Mouse (Mus musculus) neural tube, embryonic 12.5 days (tissue): ENCODE data around the gene Tekt3. TPM values are rescaled to one million over a fixed set of nuclear protein-coding genes. Genes with fewer than 3 reads are reported as not detected.

ENCODE experiments used
- ATAC-seq: fragments of 200-750 bp; cut with Nextera tagmentation; 2 replicates; pipeline ENCODE4 v1.8.0; 2017; ENCODE audit warnings: low read depth, mild to moderate bottlenecking, moderate TSS enrichment, moderate library complexity; ENCODE audit not compliant: low FRiP score
- H3K27ac ChIP-seq: fragments of 300-500 bp; sonication (generic); 2 replicates; pipeline ENCODE4 v1.5.1; 2016
- H3K27me3 ChIP-seq: fragments of 300-500 bp; sonication (generic); replicated peaks from 2 replicates; pipeline ENCODE4 v1.6.1; 2016; ENCODE audit warnings: mild to moderate bottlenecking
- H3K36me3 ChIP-seq: fragments of 300-500 bp; sonication (generic); 2 replicates; pipeline ENCODE4 v1.6.1; 2016; ENCODE audit warnings: mild to moderate bottlenecking
- H3K4me1 ChIP-seq: fragments of 300-500 bp; sonication (generic); 2 replicates; pipeline ENCODE4 v1.6.1; 2016
- H3K4me2 ChIP-seq: fragments of 300-500 bp; sonication (generic); replicated peaks from 2 replicates; pipeline ENCODE4 v1.6.1; 2016; ENCODE audit warnings: mild to moderate bottlenecking
- H3K4me3 ChIP-seq: fragments of 300-500 bp; sonication (generic); 2 replicates; pipeline ENCODE4 v1.5.1; 2016
- H3K9ac ChIP-seq: fragments of 300-500 bp; sonication (generic); 2 replicates; pipeline ENCODE4 v1.6.1; 2016; ENCODE audit warnings: mild to moderate bottlenecking
- H3K9me3 ChIP-seq: fragments of 300-500 bp; sonication (generic); 2 replicates; pipeline ENCODE4 v1.6.1; 2016; ENCODE audit warnings: mild to moderate bottlenecking
- WGBS: fragments of 180-500 bp; shearing (Covaris S2); methylation state at CpG from one replicate; pipeline ENCODE4 v1.1.7; 2016; 5-methylcytosine and 5-hydroxymethylcytosine counted together
- polyA plus RNA-seq: library from polyadenylated mRNA; unstranded; fragments of >200 nt; fragmentation: Nextera tagmentation; extraction: Ambion mirVana; gene quantifications from 2 replicates; pipeline ENCODE4 v1.2.1, GENCODE M21; 2016

Tekt3 gene
- polyA plus RNA-seq, 1 experiment from 2014 or later = not detected

DNA sequence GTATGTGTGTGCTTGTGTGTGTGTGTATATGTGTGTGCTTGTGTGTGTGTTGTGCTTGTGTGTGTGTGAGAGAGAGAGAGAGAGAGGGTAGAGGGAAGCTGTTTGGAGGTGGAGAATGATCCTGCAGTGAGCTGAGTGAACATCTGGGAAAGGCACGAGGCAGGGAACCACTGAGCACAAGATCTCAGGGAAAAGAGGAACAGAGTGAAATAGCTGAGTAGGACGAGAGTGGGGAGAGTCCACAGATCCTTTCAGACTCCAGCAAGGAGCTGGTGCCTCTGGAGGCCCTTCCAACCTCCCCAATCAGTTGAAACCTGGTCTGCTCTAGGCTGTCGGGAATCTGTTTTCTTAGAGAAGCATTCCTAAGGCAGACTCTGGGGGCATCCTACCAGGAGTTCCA, 77.3 kb downstream of the Tekt3 start:
- peaks cover 11% of the 10 kb centered on the region; the same call in 1 of the 2 replicates for H3K27me3 ChIP-seq
- WGBS = 77% methylated on average over 3 of the region's 3 CpGs
- H3K4me3 ChIP-seq = no peak overlapping the region
- no peak overlapping the region for H3K27ac ChIP-seq
- no peak overlapping the region for H3K4me2 ChIP-seq
- no peaks in the 10 kb centered on the region for H3K36me3 ChIP-seq
- H3K9me3 ChIP-seq = no peaks in the 10 kb centered on the region
- peaks cover 7% of the 10 kb centered on the region; the same call in 1 of the 2 replicates for H3K4me1 ChIP-seq
- no peak overlapping the region for H3K9ac ChIP-seq
- ATAC-seq = no peak

GRCm38 (mm10) chr11:63142311-63142710, 80.9 kb downstream of the Tekt3 start:
- Histone ChIP-seq H3K27ac (no peak overlapping the region), H3K4me3 (no peak overlapping the region), H3K36me3 (no peaks in the 10 kb centered on the region), H3K9me3 (no peaks in the 10 kb centered on the region), H3K27me3 (no peaks in the 10 kb centered on the region), H3K4me1 (no peaks in the 10 kb centered on the region), H3K9ac (no peak overlapping the region), H3K4me2 (no peak overlapping the region)
- ATAC-seq = no peak
- WGBS = 93% methylated on average over 5 of the region's 5 CpGs

DNA sequence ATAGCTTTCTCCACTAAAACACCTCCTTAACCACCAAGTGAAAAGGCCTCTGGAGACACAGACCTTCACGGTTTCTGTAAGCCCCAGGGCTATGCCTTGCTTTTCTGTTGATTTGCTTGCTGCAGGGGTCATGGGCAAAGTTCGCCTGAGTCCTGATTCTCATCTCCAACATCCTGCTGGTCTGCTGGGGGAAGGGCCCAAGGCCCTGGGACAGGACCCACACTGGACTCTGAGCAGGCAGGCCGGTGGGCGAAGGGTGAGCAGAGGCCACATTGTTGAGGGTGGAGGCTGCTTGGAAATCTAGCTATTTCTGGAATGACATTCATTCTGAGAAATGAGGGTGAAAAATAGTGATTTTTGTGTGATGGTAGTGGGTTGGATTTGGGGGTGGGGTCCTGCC, 81.4 kb downstream of the Tekt3 start:
- Histone ChIP-seq H3K4me2 (no peak overlapping the region), H3K27me3 (no peaks in the 10 kb centered on the region), H3K27ac (no peak overlapping the region), H3K36me3 (no peaks in the 10 kb centered on the region), H3K4me3 (no peak overlapping the region), H3K9me3 (no peaks in the 10 kb centered on the region), H3K4me1 (no peaks in the 10 kb centered on the region), H3K9ac (no peak overlapping the region)
- no peak for ATAC-seq
- 76% methylated on average over 4 of the region's 4 CpGs for WGBS

DNA sequence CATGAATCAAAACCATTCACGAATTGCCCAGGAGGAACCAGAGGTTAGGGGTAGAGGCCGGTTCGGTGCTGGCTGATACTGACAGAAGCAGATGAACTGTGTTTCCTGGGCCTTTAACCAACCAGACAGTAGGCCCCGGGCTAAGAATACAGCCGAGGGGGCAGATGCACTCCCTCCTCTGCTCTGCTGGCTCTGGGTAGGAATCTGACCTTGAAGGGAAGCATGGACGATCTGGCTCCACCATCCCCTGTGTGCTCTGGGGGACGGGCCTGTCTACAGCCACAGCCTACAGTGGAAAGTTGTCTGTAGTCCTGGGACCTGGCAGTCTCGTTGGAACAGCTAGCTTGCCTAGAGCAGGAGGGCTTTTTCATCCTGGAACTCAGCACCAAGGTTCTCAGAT, 82.0 kb downstream of the Tekt3 start:
- no peak for ATAC-seq
- Histone ChIP-seq H3K4me1 (no peaks in the 10 kb centered on the region), H3K27ac (no peak overlapping the region), H3K36me3 (no peaks in the 10 kb centered on the region), H3K27me3 (no peaks in the 10 kb centered on the region), H3K4me3 (no peak overlapping the region), H3K4me2 (no peak overlapping the region), H3K9me3 (no peaks in the 10 kb centered on the region), H3K9ac (no peak overlapping the region)
- 84% methylated on average over 8 of the region's 8 CpGs for WGBS

Other genes with a start within 250 kb of the Tekt3 start
- gene Trim16, start 241.4 kb upstream of the Tekt3 start, polyA plus RNA-seq = 8.2 and 10.3 TPM in 2 replicates
- gene Fbxw10, start 214.6 kb upstream of the Tekt3 start, polyA plus RNA-seq = 0.74 and 1.0 TPM in 2 replicates
- gene Tvp23b, start 182.2 kb upstream of the Tekt3 start, polyA plus RNA-seq = 40.5 and 43.9 TPM in 2 replicates
- gene Cdrt4, start 110.5 kb upstream of the Tekt3 start, polyA plus RNA-seq = 0.28 and 0.29 TPM in 2 replicates
- gene Pmp22, start 67.3 kb downstream of the Tekt3 start, polyA plus RNA-seq = 29.8 and 31.7 TPM in 2 replicates